Mouse (Mus musculus) ovary, adult 18-20 months (tissue): Measurements from ENCODE around the gene Adgrg3.

ENCODE experiments used
- DNase-seq: peaks from one replicate; pipeline ENCODE4 v3.0.0; 2022; ENCODE audit warnings: low spot score, mixed read lengths

Gene Adgrg3

DNA sequence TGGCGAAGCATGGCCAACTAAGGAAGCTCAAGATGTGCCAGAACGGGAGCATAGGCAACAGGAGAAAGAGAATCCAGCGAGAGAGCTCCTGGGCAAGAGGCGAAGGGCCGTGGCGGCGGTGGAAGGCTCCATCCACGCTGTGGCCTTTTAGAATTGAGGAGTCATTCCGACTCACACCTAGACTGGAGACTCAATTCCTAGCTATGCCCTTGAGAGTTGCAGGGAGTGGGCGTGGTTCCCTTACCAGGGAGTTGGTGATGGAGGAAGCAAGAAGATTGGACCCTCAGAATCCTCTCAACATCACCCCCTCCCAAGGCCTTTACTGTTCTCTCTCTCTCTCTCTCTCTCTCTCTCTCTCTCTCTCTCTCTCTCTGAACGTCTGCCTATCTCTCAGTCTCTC is 64.2 kb downstream of the Adgrg3 start:
- no peak for DNase-seq

DNA sequence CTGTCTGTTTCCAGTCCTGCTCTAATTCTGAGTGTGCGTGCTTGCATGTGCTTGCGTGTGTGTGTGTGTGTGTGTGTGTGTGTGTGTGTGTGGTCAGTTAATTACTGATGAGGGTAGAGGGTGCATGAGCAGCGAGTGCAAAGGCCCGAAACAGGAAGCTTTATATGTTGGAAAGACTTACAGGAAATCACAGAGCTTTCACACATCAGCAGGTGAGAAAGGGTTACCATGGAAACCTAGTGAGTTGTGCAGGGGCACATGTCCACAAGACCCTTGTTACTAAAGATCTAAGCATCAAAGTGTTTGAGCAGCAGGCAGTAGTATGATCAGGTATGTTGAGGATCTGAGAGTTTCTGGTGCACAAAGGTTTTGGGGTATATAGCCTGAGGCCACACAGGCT is 66.8 kb downstream of the Adgrg3 start:
- no peak for DNase-seq

GRCm38 (mm10) chr8:95084744-95085431 is 67.4 kb downstream of the Adgrg3 start:
- DNase-seq, result no peak

DNA sequence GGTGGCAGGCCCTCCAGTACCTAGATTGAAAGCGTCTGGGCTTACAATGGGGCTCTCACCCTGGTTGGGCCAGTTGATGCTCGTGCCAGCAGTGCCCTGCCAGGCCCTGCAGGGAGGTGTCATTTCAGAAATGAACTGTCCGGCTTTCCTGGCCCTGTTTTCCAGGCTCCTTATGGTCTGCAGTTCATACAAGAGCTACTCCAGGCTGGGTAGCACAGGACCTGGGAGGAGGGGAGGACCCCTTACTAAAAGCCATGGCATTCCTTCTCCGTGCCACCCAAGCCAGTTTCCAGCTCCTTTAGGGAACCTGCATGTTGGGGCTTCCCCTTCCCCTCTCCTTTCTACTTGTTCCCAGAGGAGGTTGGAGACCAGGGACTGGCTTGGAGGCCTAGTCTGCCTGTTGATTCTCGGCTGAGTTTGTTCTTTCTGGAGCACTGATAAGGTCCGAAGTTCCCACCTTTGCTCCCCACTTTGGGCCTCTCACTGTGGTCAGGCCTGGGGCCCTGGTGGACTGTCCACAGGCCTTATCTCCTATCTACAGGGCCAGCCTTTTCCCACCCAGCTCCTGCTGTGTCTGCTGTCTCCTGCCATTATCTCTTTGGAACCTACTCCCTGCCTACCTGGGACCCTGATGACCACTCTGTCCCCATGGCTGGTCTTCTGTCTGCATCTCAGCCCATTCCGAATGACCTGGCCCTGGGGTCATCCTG is 68.1 kb downstream of the Adgrg3 start:
- no peak for DNase-seq

GRCm38 (mm10) chr8:95093574-95093973 is 76.1 kb downstream of the Adgrg3 start:
- no peak for DNase-seq
